Mouse (Mus musculus) embryonic facial prominence, embryonic 15.5 days (tissue): Measurements from ENCODE around the gene Tnni2. TPM values are rescaled to one million over a fixed set of nuclear protein-coding genes. Genes with fewer than 3 reads are reported as not detected.

Experiments
- ATAC-seq: fragments of 200-750 bp; cut with Nextera tagmentation; 2 replicates; pipeline ENCODE4 v1.8.0; 2017; ENCODE audit warnings: low read depth, moderate TSS enrichment; ENCODE audit not compliant: insufficient number of reproducible peaks, low FRiP score, low TSS enrichment
- H3K27ac ChIP-seq: fragments of 300-500 bp; sonication (generic); replicated peaks from 2 replicates; pipeline ENCODE4 v1.5.1; 2015; ENCODE audit warnings: mild to moderate bottlenecking, inconsistent platforms
- H3K27me3 ChIP-seq: fragments of 300-500 bp; sonication (generic); 2 replicates; pipeline ENCODE4 v1.6.1; 2015; ENCODE audit warnings: inconsistent platforms
- H3K36me3 ChIP-seq: fragments of 300-500 bp; sonication (generic); 2 replicates; pipeline ENCODE4 v1.6.1; 2015; ENCODE audit warnings: mild to moderate bottlenecking, inconsistent platforms
- H3K4me1 ChIP-seq: fragments of 300-500 bp; sonication (generic); 2 replicates; pipeline ENCODE4 v1.6.1; 2015; ENCODE audit warnings: inconsistent platforms
- H3K4me2 ChIP-seq: fragments of 300-500 bp; sonication (generic); replicated peaks from 2 replicates; pipeline ENCODE4 v1.6.1; 2015; ENCODE audit warnings: mild to moderate bottlenecking, inconsistent platforms
- H3K4me3 ChIP-seq: fragments of 300-500 bp; sonication (generic); replicated peaks from 2 replicates; pipeline ENCODE4 v1.5.1; 2015; ENCODE audit warnings: mild to moderate bottlenecking, inconsistent platforms
- H3K9ac ChIP-seq: fragments of 300-500 bp; sonication (generic); 2 replicates; pipeline ENCODE4 v1.6.1; 2015; ENCODE audit warnings: inconsistent platforms
- H3K9me3 ChIP-seq: fragments of 300-500 bp; sonication (generic); replicated peaks from 2 replicates; pipeline ENCODE4 v1.6.1; 2016; ENCODE audit warnings: inconsistent platforms
- WGBS: fragments of 180-500 bp; shearing (Covaris S2); methylation state at CpG from one replicate; pipeline ENCODE4 v1.1.7; 2015; 5-methylcytosine and 5-hydroxymethylcytosine counted together
- polyA plus RNA-seq: library from polyadenylated mRNA; unstranded; fragments of >200 nt; fragmentation: Nextera tagmentation; extraction: Ambion mirVana; gene quantifications from 2 replicates; pipeline ENCODE4 v1.2.1, GENCODE M21; 2015

Tnni2 gene
- polyA plus RNA-seq, 1 experiment from 2014 or later: 169 TPM

DNA sequence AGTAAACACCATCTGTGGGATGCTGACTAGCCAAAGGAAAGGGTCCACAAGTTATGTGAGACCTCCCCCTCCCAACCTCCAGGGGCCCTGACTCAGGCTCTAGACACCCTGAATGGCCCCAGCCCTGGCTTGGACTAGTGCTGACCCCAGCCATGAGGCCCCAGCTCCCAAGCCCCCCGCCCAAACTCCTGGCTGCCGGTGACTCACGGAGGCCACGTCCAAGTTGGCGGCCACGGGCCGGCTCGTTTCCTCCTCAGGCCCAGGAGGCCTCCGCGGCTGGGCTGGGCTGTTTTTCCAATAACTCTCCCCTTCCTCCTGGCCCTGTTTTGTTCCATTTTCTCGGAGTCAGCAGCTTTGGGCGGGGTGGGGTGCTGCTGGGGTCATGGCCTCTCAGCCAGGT is 43.2 kb downstream of the Tnni2 start:
- 66% methylated on average over 12 of the region's 12 CpGs for WGBS
- Histone ChIP-seq H3K4me1 (peaks cover 87% of the 10 kb centered on the region), H3K36me3 (peaks cover 8% of the 10 kb centered on the region), H3K9ac (no peak overlapping the region), H3K4me3 (no peak overlapping the region), H3K9me3 (no peaks in the 10 kb centered on the region), H3K27ac (peak overlapping the region; percentile 98), H3K27me3 (no peaks in the 10 kb centered on the region), H3K4me2 (no peak overlapping the region)
- ATAC-seq: no peak

DNA sequence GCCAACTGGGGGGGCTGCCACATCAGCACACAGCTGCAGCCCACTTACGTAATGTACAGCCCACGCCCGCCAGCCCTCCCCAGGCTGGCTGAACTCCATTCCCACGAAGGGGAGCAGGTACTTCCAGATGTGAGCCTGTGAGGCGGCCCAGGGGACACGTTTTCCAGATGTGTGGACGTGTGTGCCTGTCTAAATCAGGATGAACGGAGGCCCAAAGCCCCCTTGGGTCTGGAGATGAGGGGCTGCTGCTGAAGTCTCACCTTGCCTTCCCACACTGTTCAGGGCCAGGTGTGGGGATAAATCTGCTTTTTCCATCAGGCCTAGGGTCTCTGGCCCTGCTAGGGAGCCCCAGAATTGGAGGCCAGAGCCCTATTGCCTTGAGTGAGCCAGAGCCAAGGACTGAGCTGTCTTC is 45.1 kb downstream of the Tnni2 start:
- peaks cover 70% of the 10 kb centered on the region for H3K4me1 ChIP-seq
- WGBS: 26% methylated on average over 8 of the region's 8 CpGs
- H3K4me3 ChIP-seq: no peak overlapping the region
- no peak overlapping the region for H3K4me2 ChIP-seq
- H3K9ac ChIP-seq: no peak overlapping the region
- peak; percentile 47 for ATAC-seq
- no peaks in the 10 kb centered on the region for H3K27me3 ChIP-seq
- peaks cover 20% of the 10 kb centered on the region for H3K36me3 ChIP-seq
- H3K27ac ChIP-seq: peak overlapping the region; percentile 98
- H3K9me3 ChIP-seq: no peaks in the 10 kb centered on the region

GRCm38 (mm10) chr7:142487341-142487859 is 45.8 kb downstream of the Tnni2 start:
- peak overlapping the region; percentile 98 for H3K27ac ChIP-seq
- H3K4me1 ChIP-seq: peaks cover 63% of the 10 kb centered on the region
- H3K4me3 ChIP-seq: no peak overlapping the region
- H3K36me3 ChIP-seq: peaks cover 20% of the 10 kb centered on the region
- H3K9ac ChIP-seq: no peak overlapping the region
- H3K9me3 ChIP-seq: no peaks in the 10 kb centered on the region
- H3K27me3 ChIP-seq: no peaks in the 10 kb centered on the region
- WGBS: 17% methylated on average over 9 of the region's 9 CpGs
- peak; percentile 74 for ATAC-seq
- no peak overlapping the region for H3K4me2 ChIP-seq

- no peaks in the 10 kb centered on the region for H3K9me3 ChIP-seq
- WGBS: 68% methylated on average over 3 of the region's 3 CpGs
- no peak for ATAC-seq
- peak overlapping the region; percentile 98 for H3K27ac ChIP-seq
- no peaks in the 10 kb centered on the region for H3K27me3 ChIP-seq
- peaks cover 20% of the 10 kb centered on the region for H3K36me3 ChIP-seq
- no peak overlapping the region for H3K4me3 ChIP-seq
- peaks cover 57% of the 10 kb centered on the region for H3K4me1 ChIP-seq
- H3K4me2 ChIP-seq: no peak overlapping the region
- H3K9ac ChIP-seq: no peak overlapping the region
These were observed 46.4 kb downstream of the Tnni2 start for GRCm38 (mm10) chr7:142488053-142488452.

GRCm38 (mm10) chr7:142493535-142493934 is 51.9 kb downstream of the Tnni2 start:
- Histone ChIP-seq H3K4me3 (no peak overlapping the region), H3K4me1 (peaks cover 7% of the 10 kb centered on the region; the same call in 1 of the 2 replicates), H3K4me2 (no peak overlapping the region), H3K9ac (no peak overlapping the region), H3K27me3 (no peaks in the 10 kb centered on the region), H3K9me3 (no peaks in the 10 kb centered on the region), H3K27ac (peak overlapping the region; percentile 55), H3K36me3 (peaks cover 20% of the 10 kb centered on the region)
- 60% methylated on average over 8 of the region's 8 CpGs for WGBS
- peak; percentile 40; the same call in 1 of the 2 replicates for ATAC-seq

Other genes starting within 250 kb of the Tnni2 start
- gene Krtap5-3, start 240.4 kb upstream of the Tnni2 start, polyA plus RNA-seq: 0.16 and 0.30 TPM in 2 replicates
- 1.7 and 1.8 TPM in 2 replicates for gene Gm7579, start 229.9 kb upstream of the Tnni2 start, polyA plus RNA-seq
- 0.73 and 0.75 TPM in 2 replicates for gene Krtap5-5, start 211.8 kb upstream of the Tnni2 start, polyA plus RNA-seq
- 0.40 and 1.0 TPM in 2 replicates for gene Gm40460, start 200.7 kb upstream of the Tnni2 start, polyA plus RNA-seq
- not detected in 2 replicates for gene Gm2431, start 183.5 kb upstream of the Tnni2 start, polyA plus RNA-seq
- gene Gm4559, start 167.4 kb upstream of the Tnni2 start, polyA plus RNA-seq: 0.31 TPM in 1 of 2 replicates, not detected in the other
- 0.56 TPM in 1 of 2 replicates, not detected in the other for gene Krtap5-1, start 144.7 kb upstream of the Tnni2 start, polyA plus RNA-seq
- 0.21 and 0.37 TPM in 2 replicates for gene Krtap5-4, start 138.3 kb upstream of the Tnni2 start, polyA plus RNA-seq
- 7.5 and 7.8 TPM in 2 replicates for gene Ifitm10, start 68.1 kb upstream of the Tnni2 start, polyA plus RNA-seq
- not detected in 2 replicates for gene Gm49369, start 59.1 kb upstream of the Tnni2 start, polyA plus RNA-seq
- gene Ctsd, start 53.8 kb upstream of the Tnni2 start, polyA plus RNA-seq: 374 and 387 TPM in 2 replicates
- gene Syt8, start 7.0 kb upstream of the Tnni2 start, polyA plus RNA-seq: 3.9 and 4.5 TPM in 2 replicates
- 49.3 and 58.9 TPM in 2 replicates for gene Lsp1, start 19.0 kb downstream of the Tnni2 start, polyA plus RNA-seq
- gene Tnnt3, start 57.0 kb downstream of the Tnni2 start, polyA plus RNA-seq: 167 and 228 TPM in 2 replicates
- 28.5 and 32.7 TPM in 2 replicates for gene Mrpl23, start 90.9 kb downstream of the Tnni2 start, polyA plus RNA-seq
- 970 and 1,114 TPM in 2 replicates for gene Igf2, start 225.0 kb downstream of the Tnni2 start, polyA plus RNA-seq
- gene Gm49394, start 228.1 kb downstream of the Tnni2 start, polyA plus RNA-seq: 0.25 and 0.80 TPM in 2 replicates